Comparison of ENCODE assay signal across 7 mouse cellular contexts in genomic region chr11:116198132-116198531, GRCm38 (mm10). TPM values are rescaled to one million over a fixed set of nuclear protein-coding genes. Genes with fewer than 3 reads are reported as not detected.
A peak's percentile ranks its signal among the peaks of the same experiment; 100 is the strongest.
DNase-seq lines count a peak whose midpoint lies in the region; ATAC-seq and TF ChIP-seq lines count a peak whose summit lies in the region.

No protein-coding gene starts in this region.

- TF ChIP-seq CTCF in lung, postnatal 0 days (IDR thresholded peaks at IDR 0.05), result no peak

- peak overlapping the region; percentile 95 for H3K9ac ChIP-seq in lung, postnatal 0 days (replicated peaks; ENCODE audit: low read depth)
- peak overlapping the region; percentile 82 for H3K9ac ChIP-seq in limb, embryonic 12.5 days (replicated peaks)
- H3K9ac ChIP-seq in stomach, embryonic 14.5 days (replicated peaks; ENCODE audit: low read depth, low read length), result peak overlapping the region; percentile 71

- H3K4me1 ChIP-seq in lung, postnatal 0 days (ENCODE audit: insufficient read depth, low read depth, low read length), result peaks cover 7% of the 10 kb centered on the region; the same call in 1 of the 2 replicates
- peaks cover 7% of the 10 kb centered on the region for H3K4me1 ChIP-seq in limb, embryonic 12.5 days (replicated peaks)
- H3K4me1 ChIP-seq in stomach, embryonic 14.5 days (ENCODE audit: control insufficient read depth, insufficient read depth, low read length), result peaks cover 9% of the 10 kb centered on the region; the same call in 1 of the 2 replicates

- peak overlapping the region; percentile 97 for H3K27ac ChIP-seq in lung, postnatal 0 days (ENCODE audit: low read length)
- H3K27ac ChIP-seq in limb, embryonic 12.5 days, result no peak overlapping the region
- H3K27ac ChIP-seq in stomach, embryonic 14.5 days (ENCODE audit: low read length), result peak overlapping the region; percentile 89; the same call in 1 of the 2 replicates

- no peak for ATAC-seq in lung, postnatal 0 days
- peak; percentile 28 for ATAC-seq in erythroblast, adult 5-6 weeks (replicated peaks; ENCODE audit: low FRiP score, poor library complexity, severe bottlenecking)
- no peak for ATAC-seq in limb, embryonic 12.5 days (ENCODE audit: insufficient number of reproducible peaks, insufficient read depth, low FRiP score, low TSS enrichment, low read depth)
- no peak for ATAC-seq in stomach, embryonic 14.5 days (ENCODE audit: insufficient number of reproducible peaks, insufficient read depth, low FRiP score, low read depth)

- 20% methylated on average over 13 of the region's 13 CpGs for WGBS in lung, postnatal 0 days
- 24% methylated on average over 13 of the region's 13 CpGs for WGBS in limb, embryonic 12.5 days
- 22% methylated on average over 13 of the region's 13 CpGs for WGBS in stomach, embryonic 14.5 days

- H3K4me3 ChIP-seq in lung, postnatal 0 days (ENCODE audit: low read depth, low read length), result peak overlapping the region; percentile 79
- H3K4me3 ChIP-seq in limb, embryonic 12.5 days (replicated peaks), result peak overlapping the region; percentile 76
- peak overlapping the region; percentile 77 for H3K4me3 ChIP-seq in stomach, embryonic 14.5 days (ENCODE audit: low read depth, low read length)

- H3K4me2 ChIP-seq in lung, postnatal 0 days (replicated peaks; ENCODE audit: low read depth, low read length), result peak overlapping the region; percentile 85
- peak overlapping the region; percentile 81 for H3K4me2 ChIP-seq in limb, embryonic 12.5 days
- H3K4me2 ChIP-seq in stomach, embryonic 14.5 days (replicated peaks; ENCODE audit: low read depth, low read length), result peak overlapping the region; percentile 83

- TF ChIP-seq EP300 in lung, postnatal 0 days (IDR thresholded peaks at IDR 0.05), result no peak

- peak; percentile 29 for DNase-seq in lung, postnatal 0 days (ENCODE audit: low spot score)
- DNase-seq in lung, adult 18-20 months, result no peak
- no peak for DNase-seq in thymus, postnatal 4 days
- DNase-seq in gastrocnemius, postnatal 10 days, result no peak

- H3K27me3 ChIP-seq in lung, postnatal 0 days (replicated peaks; ENCODE audit: insufficient read depth, low read length), result no peaks in the 10 kb centered on the region
- H3K27me3 ChIP-seq in limb, embryonic 12.5 days, result no peaks in the 10 kb centered on the region
- H3K27me3 ChIP-seq in stomach, embryonic 14.5 days (ENCODE audit: control insufficient read depth, insufficient read depth, low read length), result no peaks in the 10 kb centered on the region

- no peaks in the 10 kb centered on the region for H3K9me3 ChIP-seq in lung, postnatal 0 days (ENCODE audit: low read length)
- H3K9me3 ChIP-seq in limb, embryonic 12.5 days, result no peaks in the 10 kb centered on the region
- no peaks in the 10 kb centered on the region for H3K9me3 ChIP-seq in stomach, embryonic 14.5 days (ENCODE audit: control insufficient read depth, low read depth, low read length)

- no peaks in the 10 kb centered on the region for H3K36me3 ChIP-seq in lung, postnatal 0 days (ENCODE audit: insufficient read depth, low read length)
- H3K36me3 ChIP-seq in limb, embryonic 12.5 days, result peaks cover 23% of the 10 kb centered on the region; the same call in 1 of the 2 replicates
- peaks cover 4% of the 10 kb centered on the region; the same call in 1 of the 2 replicates for H3K36me3 ChIP-seq in stomach, embryonic 14.5 days (ENCODE audit: control insufficient read depth, insufficient read depth, low read length)

RNA-seq across cellular contexts. Expression of gene Ten1, which starts 0.5 kb away (rescaled TPM):
- polyA plus RNA-seq in lung, postnatal 0 days (2015; fragmentation: Nextera tagmentation; extraction: Ambion mirVana), result 74.7 and 79.0 TPM in 2 replicates
- 10.4 and 14.4 TPM in 2 replicates for total RNA-seq in erythroblast, adult 5-6 weeks (2015; ENCODE audit: low replicate concordance)
- 2.7 and 6.4 TPM in 2 replicates for total RNA-seq in erythroblast, adult 5-6 weeks (2017; ENCODE audit: low replicate concordance)
- 64.7 and 71.3 TPM in 2 replicates for polyA plus RNA-seq in limb, embryonic 12.5 days (2016; fragmentation: Nextera tagmentation; extraction: Ambion mirVana)
- 80.9 and 81.3 TPM in 2 replicates for polyA plus RNA-seq in stomach, embryonic 14.5 days (2014; fragmentation: Nextera tagmentation; extraction: Ambion mirVana)
- 10 to 100 TPM; 28.5 to 31.3 TPM for total RNA-seq in gastrocnemius, postnatal 10 days (2021)

RNA-seq across cellular contexts. Expression of gene Acox1, which starts 0.7 kb away (rescaled TPM):
- polyA plus RNA-seq in lung, postnatal 0 days (2015; fragmentation: Nextera tagmentation; extraction: Ambion mirVana), result 31.7 and 33.5 TPM in 2 replicates
- total RNA-seq in erythroblast, adult 5-6 weeks (2015; ENCODE audit: low replicate concordance), result 8.3 and 8.6 TPM in 2 replicates
- 11.3 and 12.7 TPM in 2 replicates for total RNA-seq in erythroblast, adult 5-6 weeks (2017; ENCODE audit: low replicate concordance)
- 18.1 and 21.2 TPM in 2 replicates for polyA plus RNA-seq in limb, embryonic 12.5 days (2016; fragmentation: Nextera tagmentation; extraction: Ambion mirVana)
- polyA plus RNA-seq in stomach, embryonic 14.5 days (2014; fragmentation: Nextera tagmentation; extraction: Ambion mirVana), result 29.0 and 29.6 TPM in 2 replicates
- total RNA-seq in gastrocnemius, postnatal 10 days (2021), result 10 to 100 TPM; 39.1 to 41.4 TPM

RNA-seq across cellular contexts. Expression of gene Fbf1, which starts 30.2 kb away (rescaled TPM):
- polyA plus RNA-seq in lung, postnatal 0 days (2015; fragmentation: Nextera tagmentation; extraction: Ambion mirVana), result 11.9 and 16.6 TPM in 2 replicates
- total RNA-seq in erythroblast, adult 5-6 weeks (2015; ENCODE audit: low replicate concordance), result 6.1 and 14.6 TPM in 2 replicates
- 6.0 and 6.7 TPM in 2 replicates for total RNA-seq in erythroblast, adult 5-6 weeks (2017; ENCODE audit: low replicate concordance)
- 54.0 and 60.3 TPM in 2 replicates for polyA plus RNA-seq in limb, embryonic 12.5 days (2016; fragmentation: Nextera tagmentation; extraction: Ambion mirVana)
- 29.3 and 30.2 TPM in 2 replicates for polyA plus RNA-seq in stomach, embryonic 14.5 days (2014; fragmentation: Nextera tagmentation; extraction: Ambion mirVana)
- total RNA-seq in gastrocnemius, postnatal 10 days (2021), result 10 to 100 TPM; 13.8 to 18.2 TPM

RNA-seq across cellular contexts. Expression of gene Evpl, which starts 39.7 kb away (rescaled TPM):
- 2.9 and 4.2 TPM in 2 replicates for polyA plus RNA-seq in lung, postnatal 0 days (2015; fragmentation: Nextera tagmentation; extraction: Ambion mirVana)
- not detected in 2 replicates for total RNA-seq in erythroblast, adult 5-6 weeks (2015; ENCODE audit: low replicate concordance)
- 0.09 and 0.56 TPM in 2 replicates for total RNA-seq in erythroblast, adult 5-6 weeks (2017; ENCODE audit: low replicate concordance)
- 2.4 and 3.3 TPM in 2 replicates for polyA plus RNA-seq in limb, embryonic 12.5 days (2016; fragmentation: Nextera tagmentation; extraction: Ambion mirVana)
- polyA plus RNA-seq in stomach, embryonic 14.5 days (2014; fragmentation: Nextera tagmentation; extraction: Ambion mirVana), result 5.0 and 6.0 TPM in 2 replicates
- under 1 TPM; 0.09 to 0.34 TPM for total RNA-seq in gastrocnemius, postnatal 10 days (2021)

RNA-seq across cellular contexts. Expression of gene Mrpl38, which starts 59.5 kb away (rescaled TPM):
- 44.1 and 45.9 TPM in 2 replicates for polyA plus RNA-seq in lung, postnatal 0 days (2015; fragmentation: Nextera tagmentation; extraction: Ambion mirVana)
- total RNA-seq in erythroblast, adult 5-6 weeks (2015; ENCODE audit: low replicate concordance), result 10.0 and 19.8 TPM in 2 replicates
- total RNA-seq in erythroblast, adult 5-6 weeks (2017; ENCODE audit: low replicate concordance), result 5.2 and 6.7 TPM in 2 replicates
- polyA plus RNA-seq in limb, embryonic 12.5 days (2016; fragmentation: Nextera tagmentation; extraction: Ambion mirVana), result 86.9 and 90.8 TPM in 2 replicates
- polyA plus RNA-seq in stomach, embryonic 14.5 days (2014; fragmentation: Nextera tagmentation; extraction: Ambion mirVana), result 93.9 and 94.2 TPM in 2 replicates
- total RNA-seq in gastrocnemius, postnatal 10 days (2021), result 10 to 100 TPM; 40.8 to 46.2 TPM
